ENCODE assay signal across 8 mouse cellular contexts in genomic region chr16:21339061-21339459, GRCm38 (mm10).
DNase-seq lines count a peak whose midpoint lies in the region; ATAC-seq and TF ChIP-seq lines count a peak whose summit lies in the region.

No protein-coding gene starts in this region.

- no peak overlapping the region for H3K4me3 ChIP-seq in layer of hippocampus, adult 2 months
- no peak overlapping the region for H3K4me3 ChIP-seq in forebrain, embryonic 15.5 days
- H3K4me3 ChIP-seq in limb, embryonic 10.5 days: no peak overlapping the region
- H3K4me3 ChIP-seq in midbrain, embryonic 16.5 days (ENCODE audit: low read depth, low read length): no peak overlapping the region
- no peak overlapping the region for H3K4me3 ChIP-seq in thymus, adult 2 months (ENCODE audit: control insufficient read depth, insufficient read depth, low read length)

- no peaks in the 10 kb centered on the region for H3K36me3 ChIP-seq in forebrain, embryonic 15.5 days
- no peaks in the 10 kb centered on the region for H3K36me3 ChIP-seq in limb, embryonic 10.5 days
- H3K36me3 ChIP-seq in midbrain, embryonic 16.5 days (ENCODE audit: control insufficient read depth, insufficient read depth, low read length): no peaks in the 10 kb centered on the region
- H3K36me3 ChIP-seq in thymus, adult 2 months (ENCODE audit: control insufficient read depth, insufficient read depth, low read length): no peaks in the 10 kb centered on the region

- peak overlapping the region; percentile 69 for H3K27ac ChIP-seq in layer of hippocampus, adult 2 months
- H3K27ac ChIP-seq in forebrain, embryonic 15.5 days (replicated peaks): peak overlapping the region; percentile 92
- H3K27ac ChIP-seq in limb, embryonic 10.5 days: peak overlapping the region; percentile 91
- H3K27ac ChIP-seq in midbrain, embryonic 16.5 days (ENCODE audit: low read length): peak overlapping the region; percentile 72
- H3K27ac ChIP-seq in thymus, adult 2 months (ENCODE audit: control insufficient read depth, insufficient read depth, low read length): no peak overlapping the region

- TF ChIP-seq POLR2A in thymus, adult 2 months (IDR thresholded peaks at IDR 0.05; ENCODE audit: control insufficient read depth, extremely low read depth, insufficient read depth, low read length, poor library complexity): no peak

- TF ChIP-seq CTCF in layer of hippocampus, adult 2 months (conservative IDR thresholded peaks at IDR 0.05): no peak
- TF ChIP-seq CTCF in thymus, adult 2 months (IDR thresholded peaks at IDR 0.05; ENCODE audit: borderline replicate concordance, control insufficient read depth, extremely low read depth, insufficient read depth, low read length, poor library complexity): no peak

- peaks cover 32% of the 10 kb centered on the region for H3K4me1 ChIP-seq in forebrain, embryonic 15.5 days
- H3K4me1 ChIP-seq in limb, embryonic 10.5 days: peaks cover 35% of the 10 kb centered on the region
- peaks cover 3% of the 10 kb centered on the region for H3K4me1 ChIP-seq in midbrain, embryonic 16.5 days (ENCODE audit: control insufficient read depth, insufficient read depth, low read length)
- no peaks in the 10 kb centered on the region for H3K4me1 ChIP-seq in thymus, adult 2 months (replicated peaks; ENCODE audit: control insufficient read depth, insufficient read depth, low read length)

- WGBS in forebrain, embryonic 15.5 days: 15% methylated on average over 6 of the region's 6 CpGs
- WGBS in limb, embryonic 10.5 days: 86% methylated on average over 6 of the region's 6 CpGs
- 56% methylated on average over 6 of the region's 6 CpGs for WGBS in midbrain, embryonic 16.5 days
- WGBS in thymus, adult 2 months: 93% methylated on average over 6 of the region's 6 CpGs

- DNase-seq in layer of hippocampus, adult 2 months (ENCODE audit: low spot score in 2 of 2): no peak
- no peak for DNase-seq in layer of hippocampus, adult 9-11 months
- DNase-seq in limb, embryonic 10.5 days (ENCODE audit: low spot score): no peak
- DNase-seq in natural killer cell, adult 2 months (ENCODE audit: low spot score in 2 of 2): no peak
- no peak for DNase-seq in right cerebral cortex, adult 2 months (ENCODE audit: low spot score in 2 of 2)
- no peak for DNase-seq in thymus, adult 2 months

- peak; percentile 53 for ATAC-seq in forebrain, embryonic 15.5 days (replicated peaks)
- peak; percentile 55 for ATAC-seq in midbrain, embryonic 16.5 days

- H3K9ac ChIP-seq in forebrain, embryonic 15.5 days (replicated peaks): no peak overlapping the region
- peak overlapping the region; percentile 13; the same call in 1 of the 2 replicates for H3K9ac ChIP-seq in midbrain, embryonic 16.5 days (ENCODE audit: low read depth, low read length)

- no peaks in the 10 kb centered on the region for H3K9me3 ChIP-seq in forebrain, embryonic 15.5 days
- H3K9me3 ChIP-seq in limb, embryonic 10.5 days (replicated peaks): no peaks in the 10 kb centered on the region
- no peaks in the 10 kb centered on the region for H3K9me3 ChIP-seq in midbrain, embryonic 16.5 days (replicated peaks; ENCODE audit: control insufficient read depth, low read length, poor library complexity, severe bottlenecking)

- peaks cover 20% of the 10 kb centered on the region; the same call in 1 of the 2 replicates for H3K27me3 ChIP-seq in forebrain, embryonic 15.5 days
- no peaks in the 10 kb centered on the region for H3K27me3 ChIP-seq in limb, embryonic 10.5 days (ENCODE audit: low read depth, poor library complexity, severe bottlenecking)
- no peaks in the 10 kb centered on the region for H3K27me3 ChIP-seq in midbrain, embryonic 16.5 days (ENCODE audit: control insufficient read depth, insufficient read depth, low read depth, low read length)
- no peaks in the 10 kb centered on the region for H3K27me3 ChIP-seq in thymus, adult 2 months (ENCODE audit: control insufficient read depth, insufficient read depth, low read length)

- peak overlapping the region; percentile 30; the same call in 1 of the 2 replicates for H3K4me2 ChIP-seq in forebrain, embryonic 15.5 days (replicated peaks)
- no peak overlapping the region for H3K4me2 ChIP-seq in midbrain, embryonic 16.5 days (ENCODE audit: low read length)
